16 mouse cellular contexts compared by ENCODE assay signal in the genomic region with DNA sequence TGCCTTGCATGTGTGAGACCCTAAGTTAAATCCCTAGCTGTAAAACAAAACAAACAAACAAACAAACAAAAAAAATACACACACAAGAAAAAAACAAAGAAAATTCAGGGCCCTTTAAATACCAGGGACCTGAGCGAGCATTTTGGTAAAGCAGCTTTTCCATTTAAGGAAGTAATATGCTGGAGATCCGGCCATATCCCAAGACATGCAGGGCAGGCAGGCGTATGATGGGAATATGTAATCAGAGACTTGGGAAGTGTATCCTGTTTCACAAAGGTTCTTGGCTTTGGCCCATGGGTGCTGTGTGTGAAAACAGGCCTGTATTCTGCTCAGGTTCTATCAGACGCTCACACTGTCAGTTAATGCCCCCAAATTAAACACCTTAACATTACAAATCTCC. TPM values are rescaled to one million over a fixed set of nuclear protein-coding genes. Genes with fewer than 3 reads are reported as not detected.
"Had no signal": no experiment of that assay in that cellular context is flagged by ENCODE, and none has a peak within 500 bp of the region (broad histone marks: within the 10 kb centered on the region; RNA-seq: fewer than 3 reads in every experiment).

No protein-coding gene starts in this region.

- DNase-seq: kidney, postnatal 25 days; layer of hippocampus, adult 9-11 months; liver, embryonic 13.5 days; lung, adult 2 months; lung, postnatal 14 days; lung, postnatal 4 days; thymus, postnatal 25 days had no signal

- ATAC-seq: midbrain, embryonic 15.5 days had no signal

- H3K4me3 ChIP-seq: kidney, embryonic 15.5 days; layer of hippocampus, adult 2 months; limb, embryonic 15.5 days; liver, embryonic 13.5 days; midbrain, embryonic 12.5 days; midbrain, embryonic 15.5 days had no signal

- H3K36me3 ChIP-seq: kidney, embryonic 15.5 days; limb, embryonic 15.5 days; liver, embryonic 13.5 days; midbrain, embryonic 12.5 days; midbrain, embryonic 15.5 days had no signal

- H3K27ac ChIP-seq: layer of hippocampus, adult 2 months; liver, embryonic 13.5 days; midbrain, embryonic 12.5 days; midbrain, embryonic 15.5 days; stomach, postnatal 0 days had no signal

- H3K9me3 ChIP-seq: kidney, embryonic 15.5 days; limb, embryonic 15.5 days; liver, embryonic 13.5 days; midbrain, embryonic 12.5 days; midbrain, embryonic 15.5 days had no signal

- H3K9ac ChIP-seq: kidney, embryonic 15.5 days; limb, embryonic 15.5 days; liver, embryonic 13.5 days; midbrain, embryonic 12.5 days; midbrain, embryonic 15.5 days had no signal

- H3K4me2 ChIP-seq: kidney, embryonic 15.5 days; limb, embryonic 15.5 days; liver, embryonic 13.5 days; midbrain, embryonic 12.5 days; midbrain, embryonic 15.5 days had no signal

RNA-seq across cellular contexts. Expression of a gene that starts 11.6 kb away (rescaled TPM):
- total RNA-seq: megakaryocyte-erythroid progenitor cell, adult 5-6 weeks; monocyte, adult 5-6 weeks had no signal

RNA-seq across cellular contexts. Expression of a gene that starts 26.2 kb away (rescaled TPM):
- total RNA-seq: monocyte, adult 5-6 weeks had no signal

RNA-seq across cellular contexts. Expression of a gene that starts 29.2 kb away (rescaled TPM):
- total RNA-seq: left cerebral cortex, postnatal 25 days; monocyte, adult 5-6 weeks had no signal
